Mouse (Mus musculus) kidney, adult 2 months (tissue): ENCODE measurements around the gene Galnt7.

Experiments
- CTCF ChIP-seq: fragments of 200-500 bp; conservative IDR thresholded peaks from 2 replicates; pipeline ENCODE4 v1.5.1; 2011; ENCODE audit warnings: low read depth, mild to moderate bottlenecking, control low read depth, low read length, moderate library complexity, mixed read lengths; ENCODE audit not compliant: insufficient read depth, insufficient read length
- POLR2A ChIP-seq: fragments of 200-500 bp; IDR thresholded peaks from one replicate; pipeline ENCODE4 v1.6.1; 2011; ENCODE audit warnings: low read depth, low read length, control low read depth

DNA sequence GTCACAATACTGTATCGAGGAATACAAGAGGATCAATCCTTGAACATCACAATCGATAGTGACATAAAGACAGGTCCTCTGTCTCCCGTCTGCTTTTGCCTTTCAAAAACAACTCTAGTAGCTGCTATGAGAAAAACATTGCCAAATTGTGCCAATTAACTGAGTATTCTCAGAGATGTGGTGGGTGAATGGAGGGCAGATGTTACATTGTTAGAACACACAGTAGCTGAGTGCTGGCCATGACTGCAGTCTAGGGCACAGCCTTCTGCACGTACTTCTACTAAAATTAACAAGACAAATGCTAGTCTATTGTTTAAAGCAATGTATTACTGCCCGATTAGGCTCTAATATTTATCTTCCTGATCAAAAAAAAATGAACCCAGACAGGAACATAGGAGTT is 27.2 kb upstream of the Galnt7 start:
- TF ChIP-seq CTCF (no peak), POLR2A (no peak)
